Mouse (Mus musculus): ENCODE results near the gene Hmgb1. TPM values are rescaled to one million over a fixed set of nuclear protein-coding genes. Genes with fewer than 3 reads are reported as not detected.

Hmgb1 gene
- total RNA-seq, 2 experiments from 2014 or later = 113 to 157 TPM

DNA sequence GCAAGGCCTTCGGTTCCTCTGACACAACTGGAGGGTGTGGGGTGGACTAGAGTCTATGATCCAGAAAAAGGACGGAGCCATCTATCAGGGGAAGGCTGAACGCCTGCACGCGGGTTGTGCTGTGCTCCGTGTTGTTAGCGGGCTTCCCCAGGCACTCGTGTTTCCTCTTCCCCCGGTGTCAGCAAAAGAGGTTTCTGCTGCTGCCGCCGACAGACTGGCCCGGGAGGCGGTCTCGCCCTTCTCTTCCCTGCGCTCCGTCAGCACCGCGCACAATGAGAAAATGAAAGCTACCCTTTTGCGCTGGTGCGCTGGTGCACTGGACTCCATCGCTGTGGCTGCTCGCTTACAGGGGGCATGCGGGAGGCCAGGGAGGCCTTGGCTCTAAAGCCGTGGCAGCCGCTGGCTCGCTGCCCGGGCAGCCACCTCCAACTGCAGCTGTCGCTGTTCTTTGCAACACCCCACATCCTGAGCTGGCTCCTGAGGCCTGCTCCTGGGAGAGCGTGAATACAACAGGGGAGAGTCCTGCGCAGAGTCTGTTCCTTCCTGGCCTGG is 153.0 kb downstream of the Hmgb1 start:
- peak; percentile 61 for DNase-seq (ENCODE audit: low spot score in 2 of 2)

DNA sequence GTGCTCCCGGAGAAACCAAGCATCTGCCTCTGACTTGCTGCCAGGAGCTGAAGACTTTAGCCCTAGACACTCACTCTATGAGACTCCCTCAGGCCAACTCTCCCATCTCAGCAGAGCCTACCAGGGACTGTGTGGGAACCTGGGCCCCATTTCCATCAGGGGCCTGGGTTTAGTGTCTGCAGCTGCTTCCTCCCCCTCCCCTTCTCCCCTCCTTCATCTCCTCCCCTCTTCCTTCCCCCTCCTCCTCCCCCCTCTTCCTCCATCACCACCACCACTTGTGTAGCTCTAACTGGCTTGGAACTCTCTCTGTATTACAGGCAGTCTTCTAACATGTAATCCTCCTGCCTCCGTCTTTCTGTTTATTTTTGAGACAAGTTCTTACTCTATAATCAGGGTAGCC is 154.2 kb downstream of the Hmgb1 start:
- DNase-seq (ENCODE audit: low spot score in 2 of 2) = no peak

DNA sequence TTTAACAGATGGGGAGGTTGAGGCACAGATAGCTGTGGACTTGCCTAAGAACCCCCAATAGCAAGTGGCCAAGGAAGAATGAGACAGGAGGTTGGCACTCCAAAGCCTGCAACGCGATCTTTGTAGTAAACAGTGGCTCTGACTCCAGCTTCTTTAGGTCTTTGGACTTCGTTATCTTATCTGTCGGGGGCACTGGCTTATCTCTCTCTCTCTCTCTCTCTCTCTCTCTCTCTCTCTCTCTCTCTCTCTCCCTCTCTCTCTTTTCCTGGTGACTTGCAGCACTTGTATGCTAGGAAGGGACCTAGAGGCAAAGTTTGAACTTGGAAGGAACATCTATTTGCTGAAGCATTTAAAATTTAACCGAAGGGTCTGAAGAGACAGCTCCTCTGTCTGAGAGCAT is 155.9 kb downstream of the Hmgb1 start:
- no peak for DNase-seq (ENCODE audit: low spot score in 2 of 2)

- no peak for DNase-seq (ENCODE audit: low spot score in 2 of 2)
These were observed 156.9 kb downstream of the Hmgb1 start for GRCm38 (mm10) chr5:149027389-149027788.

DNA sequence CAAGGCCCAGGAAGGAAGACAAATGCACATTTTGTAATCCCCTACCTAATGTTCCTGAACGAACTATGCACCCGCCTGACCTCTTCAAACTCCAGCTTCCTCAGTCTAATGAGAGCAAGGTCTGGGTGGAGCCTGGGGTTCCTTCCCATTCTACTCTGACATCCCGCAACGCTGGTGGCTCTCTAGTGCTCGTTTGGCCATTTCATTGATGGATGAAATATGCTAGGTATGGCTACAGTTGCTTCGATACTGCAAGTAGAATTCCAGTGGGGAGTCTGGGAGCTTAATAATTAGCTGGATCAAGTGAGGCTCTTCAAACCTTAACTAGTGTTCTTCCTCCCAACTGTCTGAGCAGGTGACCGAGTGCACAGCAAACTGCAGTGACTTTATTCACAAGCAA is 163.2 kb downstream of the Hmgb1 start:
- DNase-seq (ENCODE audit: low spot score in 2 of 2) = no peak

DNA sequence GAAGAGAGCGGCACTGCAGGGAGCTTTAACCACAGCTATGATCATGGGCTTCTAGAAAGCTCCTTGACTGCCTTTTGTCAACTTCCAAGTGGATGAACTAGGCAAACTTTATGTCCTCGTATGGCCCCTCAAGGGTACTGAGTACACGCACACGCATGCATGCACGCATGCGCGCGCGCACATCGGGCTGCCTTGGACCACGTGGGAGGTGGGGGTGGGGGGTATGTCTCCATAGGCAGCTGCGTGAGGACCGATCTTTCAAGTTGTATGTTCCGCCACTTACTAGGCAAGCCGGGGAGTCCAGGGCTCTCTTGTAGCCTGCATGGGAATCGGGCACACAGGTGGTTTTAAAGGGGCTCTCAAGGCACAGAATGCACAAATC is 163.6 kb downstream of the Hmgb1 start:
- DNase-seq (ENCODE audit: low spot score in 2 of 2) = no peak

DNA sequence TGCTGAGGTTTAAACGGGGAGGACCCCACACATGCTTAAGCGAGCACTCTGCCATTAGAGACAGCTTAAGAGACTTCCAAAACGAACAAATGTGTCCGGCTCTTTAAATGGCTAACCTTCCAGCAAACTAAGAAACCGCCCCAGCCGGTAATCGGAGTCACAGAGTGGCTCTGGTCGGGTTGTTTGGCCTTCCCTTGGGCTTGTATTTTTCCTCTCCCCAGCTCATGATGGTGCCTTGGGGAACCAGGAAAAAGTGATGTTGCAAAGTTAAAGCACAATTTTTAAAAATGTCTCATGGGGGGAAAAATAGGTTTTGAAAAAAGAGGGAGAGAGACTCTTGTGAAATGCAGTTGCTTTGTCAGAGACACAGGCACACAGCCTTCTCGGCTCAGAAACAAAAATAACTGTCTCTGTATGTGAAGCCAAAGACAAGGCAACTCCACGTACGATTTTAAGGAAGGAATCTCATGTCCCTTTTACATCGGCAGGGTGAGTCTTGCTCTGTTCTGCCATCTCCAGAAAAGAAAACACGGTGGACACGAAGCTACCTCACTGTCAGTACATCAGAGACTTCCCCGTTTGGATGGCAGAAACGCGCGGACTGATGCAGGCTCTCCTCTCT is 164.1 kb downstream of the Hmgb1 start:
- DNase-seq (ENCODE audit: low spot score in 2 of 2) = no peak

DNA sequence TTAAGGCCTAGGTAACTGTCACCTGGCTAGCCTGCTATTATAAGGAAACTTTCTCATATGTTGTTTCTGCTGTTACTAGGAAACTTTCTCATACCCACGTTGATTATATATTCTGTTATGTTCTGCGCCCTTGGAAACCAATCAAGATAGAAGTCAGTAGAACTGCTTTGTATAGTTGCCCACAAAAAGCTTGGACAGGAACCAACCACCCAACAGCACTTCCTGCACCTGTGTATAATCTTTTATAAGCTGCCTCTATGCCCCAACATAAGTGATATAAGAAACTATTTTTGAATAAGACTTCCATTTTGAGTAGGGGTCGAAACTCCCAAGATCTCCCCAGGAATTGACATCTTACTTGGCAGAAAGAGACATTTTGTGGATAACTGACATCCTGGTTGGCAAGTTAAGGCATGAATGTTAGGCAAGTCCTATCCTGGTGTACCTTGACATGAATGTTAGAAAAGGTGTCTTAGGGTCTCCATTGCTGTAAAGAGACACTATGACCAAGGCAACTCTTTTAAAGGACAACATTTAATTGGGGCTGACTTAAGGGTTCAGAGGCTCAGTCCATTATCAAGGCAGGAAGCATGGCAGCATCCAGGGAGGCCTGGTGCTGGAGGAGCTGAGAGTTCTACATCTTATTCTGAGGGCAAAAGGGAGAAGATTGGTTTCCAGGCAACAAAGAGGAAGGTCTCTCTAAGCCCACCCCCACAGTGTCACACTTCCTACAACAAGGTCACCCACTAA is 166.4 kb downstream of the Hmgb1 start:
- DNase-seq (ENCODE audit: low spot score in 2 of 2) = no peak

DNA sequence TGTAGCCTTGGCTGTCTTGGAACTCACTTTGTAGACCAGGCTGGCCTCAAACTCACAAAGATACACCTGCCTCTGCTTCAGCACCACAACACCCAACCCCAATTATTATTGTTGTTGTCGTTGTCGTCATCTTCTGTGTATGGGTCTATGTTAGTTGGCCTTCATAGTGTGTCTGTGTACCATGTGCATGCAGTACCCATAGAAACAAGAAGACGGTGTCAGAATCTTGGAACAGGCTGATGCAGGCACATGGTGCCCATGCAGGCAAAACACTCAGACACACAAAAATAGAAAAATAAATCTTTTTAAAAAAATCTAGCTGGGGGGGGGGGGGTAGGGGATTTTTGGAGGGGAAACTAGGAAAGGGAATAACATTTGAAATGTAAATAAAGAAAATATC is 167.1 kb downstream of the Hmgb1 start:
- DNase-seq (ENCODE audit: low spot score in 2 of 2) = no peak

DNA sequence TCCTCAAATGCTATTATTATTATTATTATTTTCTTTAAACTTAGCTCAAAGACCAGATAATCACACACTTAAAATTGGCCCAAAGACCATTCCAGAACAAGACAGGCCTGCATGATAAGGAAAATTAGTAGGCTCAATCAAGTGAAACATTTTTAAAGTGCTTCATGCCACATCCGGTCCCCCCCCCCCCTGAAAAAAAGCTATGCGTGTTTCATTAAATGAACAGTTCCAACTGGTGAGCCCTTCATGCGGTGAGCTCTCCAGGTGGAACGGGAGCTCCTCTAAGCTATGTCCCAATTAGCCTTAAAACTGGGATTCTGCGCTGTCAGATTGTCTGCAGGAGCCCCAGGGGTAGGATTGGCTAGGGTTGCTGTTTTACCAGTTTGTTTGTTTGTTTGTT is 168.0 kb downstream of the Hmgb1 start:
- no peak for DNase-seq (ENCODE audit: low spot score in 2 of 2)

GRCm38 (mm10) chr5:149015335-149016201 is 168.7 kb downstream of the Hmgb1 start:
- DNase-seq (ENCODE audit: low spot score in 2 of 2) = no peak

DNA sequence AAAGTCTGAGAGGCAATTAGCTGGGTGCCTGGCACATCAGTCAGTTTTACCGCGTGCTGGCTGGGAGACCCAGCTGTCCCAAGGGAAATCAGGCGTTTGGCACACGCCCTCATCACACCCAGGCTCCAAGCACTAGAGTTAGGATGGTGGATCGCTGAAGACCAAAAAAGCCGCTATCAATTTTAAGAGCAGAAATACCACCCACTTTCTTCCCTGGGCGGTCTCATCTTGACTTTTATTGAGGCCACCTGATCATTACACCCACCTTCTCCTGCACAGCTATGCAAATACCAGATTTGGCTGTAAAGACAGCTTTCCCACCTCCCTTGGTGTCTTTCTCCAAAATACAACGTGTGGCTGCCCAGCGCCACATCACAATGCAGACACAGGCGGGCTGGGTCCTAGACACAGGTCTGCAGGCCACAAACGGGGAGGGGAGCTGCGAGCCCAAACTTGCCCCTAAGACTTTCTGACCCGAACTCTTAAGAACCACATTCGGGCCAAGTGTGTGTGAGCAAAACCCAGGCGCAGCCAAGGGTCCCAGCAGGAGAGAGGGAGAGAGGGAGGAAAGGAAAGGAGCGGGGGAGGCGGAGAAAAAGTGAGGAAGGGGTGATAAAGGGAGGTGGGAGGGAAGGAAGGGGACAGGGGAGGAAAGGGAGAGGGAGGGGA is 169.6 kb downstream of the Hmgb1 start:
- DNase-seq (ENCODE audit: low spot score in 2 of 2) = no peak

GRCm38 (mm10) chr5:149013817-149014508 is 170.3 kb downstream of the Hmgb1 start:
- DNase-seq (ENCODE audit: low spot score in 2 of 2) = no peak

DNA sequence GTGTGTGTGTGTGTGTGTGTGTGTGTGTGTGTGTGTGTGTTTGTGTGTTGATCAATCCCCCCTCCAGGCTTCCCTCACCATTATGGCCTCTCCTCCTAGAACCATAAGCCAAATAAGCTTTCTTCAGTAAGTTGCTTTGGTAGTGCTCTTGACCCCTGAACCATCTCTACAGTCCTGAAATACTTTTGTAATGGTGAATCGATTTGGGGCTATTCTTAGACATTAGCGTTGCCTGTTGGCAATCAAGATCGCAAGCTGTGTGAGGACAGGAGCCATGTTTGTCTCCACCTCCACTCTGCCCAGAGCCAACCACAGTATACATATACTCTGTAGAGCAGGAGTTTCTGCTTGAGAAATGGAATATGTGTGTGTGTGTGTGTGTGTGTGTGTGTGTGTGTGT is 175.2 kb downstream of the Hmgb1 start:
- no peak for DNase-seq (ENCODE audit: low spot score in 2 of 2)

- no peak for DNase-seq (ENCODE audit: low spot score in 2 of 2)
These were observed 177.0 kb downstream of the Hmgb1 start for GRCm38 (mm10) chr5:149007295-149007646.

- peak; percentile 100 for DNase-seq (ENCODE audit: low spot score in 2 of 2)
These were observed 177.7 kb downstream of the Hmgb1 start for GRCm38 (mm10) chr5:149006362-149007294.

GRCm38 (mm10) chr5:149005701-149006361 is 178.5 kb downstream of the Hmgb1 start:
- DNase-seq (ENCODE audit: low spot score in 2 of 2) = no peak

GRCm38 (mm10) chr5:149005083-149005482 is 179.2 kb downstream of the Hmgb1 start:
- no peak for DNase-seq (ENCODE audit: low spot score in 2 of 2)

- no peak for DNase-seq (ENCODE audit: low spot score in 2 of 2)
These were observed 181.2 kb downstream of the Hmgb1 start for GRCm38 (mm10) chr5:149003137-149003536.
